Mouse (Mus musculus): Measurements from ENCODE around the gene Cmah.

DNA sequence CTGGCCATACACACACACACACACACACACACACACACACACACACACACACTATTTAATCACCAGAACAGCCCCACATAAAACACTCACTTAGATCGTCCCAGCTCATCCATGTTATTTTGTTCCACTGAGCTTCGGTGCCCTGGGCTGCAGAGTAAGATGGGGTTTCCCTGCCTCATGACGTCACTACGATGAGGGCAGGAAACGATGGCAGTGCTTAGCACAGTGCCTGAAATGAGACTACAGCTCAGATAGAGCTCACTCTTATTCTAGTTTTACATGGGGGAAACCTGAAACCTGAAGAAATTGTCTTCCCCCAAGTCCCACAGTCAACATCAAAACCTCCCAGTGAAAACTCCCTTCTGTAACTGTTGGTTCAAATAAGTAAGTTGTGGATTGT, 159.9 kb downstream of the Cmah start:
- TF ChIP-seq POLR2A (IDR thresholded peaks at IDR 0.05; ENCODE audit: borderline replicate concordance, low read depth, low read length): no peak
- TF ChIP-seq CTCF (IDR thresholded peaks at IDR 0.05; ENCODE audit: low read depth, low read length): no peak
